Comparison of ENCODE assay signal across 9 mouse cellular contexts in genomic region chr8:83593325-83594166, GRCm38 (mm10). TPM values are rescaled to one million over a fixed set of nuclear protein-coding genes. Genes with fewer than 3 reads are reported as not detected.
DNase-seq lines count a peak whose midpoint lies in the region; ATAC-seq lines count a peak whose summit lies in the region.
"Had no signal": no experiment of that assay in that cellular context is flagged by ENCODE, and none has a peak within 500 bp of the region (broad histone marks: within the 10 kb centered on the region; RNA-seq: fewer than 3 reads in every experiment).

No protein-coding gene starts in this region.

- no peaks in the 10 kb centered on the region for H3K9me3 ChIP-seq in hindbrain, embryonic 10.5 days

- peaks cover 37% of the 10 kb centered on the region for H3K36me3 ChIP-seq in hindbrain, embryonic 10.5 days

- peak; percentile 12 for ATAC-seq in activated CD4-positive, CD25-positive, alpha-beta regulatory T cell, adult 4 months
- ATAC-seq in megakaryocyte progenitor cell, adult 5-6 weeks (replicated peaks; ENCODE audit: poor library complexity): peak; percentile 9

- peaks cover 38% of the 10 kb centered on the region for H3K4me1 ChIP-seq in hindbrain, embryonic 10.5 days (replicated peaks)

- H3K4me3 ChIP-seq in hindbrain, embryonic 10.5 days: peak overlapping the region; percentile 90

- H3K27ac ChIP-seq in hindbrain, embryonic 10.5 days: peak overlapping the region; percentile 97

- WGBS in hindbrain, embryonic 10.5 days: 6% methylated on average over 22 of the region's 22 CpGs

- DNase-seq in kidney, postnatal 10 days: peak; percentile 63
- no peak for DNase-seq in kidney, adult 11 months
- DNase-seq in hindbrain, embryonic 10.5 days (ENCODE audit: low spot score): no peak
- no peak for DNase-seq in frontal cortex, postnatal 36 days (ENCODE audit: low spot score in 2 of 2)
- no peak for DNase-seq in layer of hippocampus, postnatal 25 days (ENCODE audit: extremely low spot score in 1 of 2, low spot score in 1 of 2)
- DNase-seq in right cerebral cortex, postnatal 4 days: no peak

- no peaks in the 10 kb centered on the region for H3K27me3 ChIP-seq in hindbrain, embryonic 10.5 days (ENCODE audit: insufficient read depth, poor library complexity, severe bottlenecking)

RNA-seq across cellular contexts. Expression of gene Tecr, which starts 14.2 kb away (rescaled TPM):
- 100 to 1,000 TPM; 421 to 424 TPM for polyA plus RNA-seq in activated CD4-positive, CD25-positive, alpha-beta regulatory T cell, adult 4 months (2017; shearing (Covaris generic))
- 714 and 783 TPM in 2 replicates for polyA plus RNA-seq in hindbrain, embryonic 10.5 days (2016; fragmentation: Nextera tagmentation; extraction: Ambion mirVana)
- total RNA-seq in megakaryocyte progenitor cell, adult 5-6 weeks (2015): 363 and 424 TPM in 2 replicates
- total RNA-seq in megakaryocyte progenitor cell, adult 5-6 weeks (2017): 324 and 345 TPM in 2 replicates
- total RNA-seq in layer of hippocampus, postnatal 25 days (2021): 100 to 1,000 TPM; 510 to 556 TPM

RNA-seq across cellular contexts. Expression of gene Dnajb1, which starts 14.4 kb away (rescaled TPM):
- 10 to 100 TPM; 40.7 to 44.0 TPM for polyA plus RNA-seq in activated CD4-positive, CD25-positive, alpha-beta regulatory T cell, adult 4 months (2017; shearing (Covaris generic))
- polyA plus RNA-seq in hindbrain, embryonic 10.5 days (2016; fragmentation: Nextera tagmentation; extraction: Ambion mirVana): 71.9 and 84.2 TPM in 2 replicates
- total RNA-seq in megakaryocyte progenitor cell, adult 5-6 weeks (2015): 45.5 and 47.6 TPM in 2 replicates
- total RNA-seq in megakaryocyte progenitor cell, adult 5-6 weeks (2017): 26.2 and 28.0 TPM in 2 replicates
- total RNA-seq in layer of hippocampus, postnatal 25 days (2021): 10 to 100 TPM; 30.0 to 40.0 TPM

RNA-seq across cellular contexts. Expression of gene Ndufb7, which starts 27.1 kb away (rescaled TPM):
- 100 to 1,000 TPM; 350 to 354 TPM for polyA plus RNA-seq in activated CD4-positive, CD25-positive, alpha-beta regulatory T cell, adult 4 months (2017; shearing (Covaris generic))
- 359 and 398 TPM in 2 replicates for polyA plus RNA-seq in hindbrain, embryonic 10.5 days (2016; fragmentation: Nextera tagmentation; extraction: Ambion mirVana)
- total RNA-seq in megakaryocyte progenitor cell, adult 5-6 weeks (2015): 158 and 163 TPM in 2 replicates
- total RNA-seq in megakaryocyte progenitor cell, adult 5-6 weeks (2017): 252 and 255 TPM in 2 replicates
- 100 to 1,000 TPM; 140 to 161 TPM for total RNA-seq in layer of hippocampus, postnatal 25 days (2021)

RNA-seq across cellular contexts. Expression of gene Olfr370, which starts 58.0 kb away (rescaled TPM):
- not detected for polyA plus RNA-seq in activated CD4-positive, CD25-positive, alpha-beta regulatory T cell, adult 4 months (2017; shearing (Covaris generic))
- 0.10 and 0.16 TPM in 2 replicates for polyA plus RNA-seq in hindbrain, embryonic 10.5 days (2016; fragmentation: Nextera tagmentation; extraction: Ambion mirVana)
- not detected in 2 replicates for total RNA-seq in megakaryocyte progenitor cell, adult 5-6 weeks (2015)
- total RNA-seq in megakaryocyte progenitor cell, adult 5-6 weeks (2017): not detected in 2 replicates
- not detected for total RNA-seq in layer of hippocampus, postnatal 25 days (2021)
- polyA plus RNA-seq: gonadal fat pad, adult 2 months had no signal

RNA-seq across cellular contexts. Expression of gene Gipc1, which starts 58.9 kb away (rescaled TPM):
- 10 to 100 TPM; 21.5 to 26.8 TPM for polyA plus RNA-seq in activated CD4-positive, CD25-positive, alpha-beta regulatory T cell, adult 4 months (2017; shearing (Covaris generic))
- polyA plus RNA-seq in hindbrain, embryonic 10.5 days (2016; fragmentation: Nextera tagmentation; extraction: Ambion mirVana): 221 and 240 TPM in 2 replicates
- 14.7 and 19.0 TPM in 2 replicates for total RNA-seq in megakaryocyte progenitor cell, adult 5-6 weeks (2015)
- total RNA-seq in megakaryocyte progenitor cell, adult 5-6 weeks (2017): 14.3 and 17.8 TPM in 2 replicates
- 10 to 100 TPM; 67.7 to 69.2 TPM for total RNA-seq in layer of hippocampus, postnatal 25 days (2021)
